ENCODE assay signal across 13 mouse cellular contexts in the genomic region with DNA sequence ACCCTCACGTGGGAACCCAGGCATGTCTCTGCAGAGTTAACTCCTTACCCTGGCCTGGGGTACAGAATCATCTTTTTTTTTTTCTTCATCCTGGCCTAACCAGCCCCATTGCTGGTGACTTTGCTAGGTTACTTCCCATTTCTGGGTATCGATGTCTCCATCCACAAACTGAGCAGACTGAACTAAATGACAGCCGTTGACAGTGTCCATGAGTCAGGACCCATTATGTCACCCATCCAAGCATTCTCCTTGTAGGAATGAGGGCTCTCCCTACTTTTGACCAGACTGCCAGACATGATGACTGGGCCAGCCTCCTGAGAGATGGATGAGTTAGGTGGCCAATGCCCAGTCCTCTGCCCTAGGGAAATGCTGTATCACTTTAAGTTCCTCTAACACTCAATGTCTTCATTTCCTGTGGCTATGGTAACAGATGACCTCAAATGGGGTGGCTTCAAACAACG. TPM values are rescaled to one million over a fixed set of nuclear protein-coding genes. Genes with fewer than 3 reads are reported as not detected.
A peak's percentile ranks its signal among the peaks of the same experiment; 100 is the strongest.
DNase-seq lines count a peak whose midpoint lies in the region; ATAC-seq and TF ChIP-seq lines count a peak whose summit lies in the region.
"Had no signal": no experiment of that assay in that cellular context is flagged by ENCODE, and none has a peak within 500 bp of the region (broad histone marks: within the 10 kb centered on the region; RNA-seq: fewer than 3 reads in every experiment).

No protein-coding gene starts in this region.

- 17% methylated on average over 4 of the region's 4 CpGs for WGBS in liver, embryonic 15.5 days (ENCODE audit: insufficient replicate concordance)
- WGBS in liver, embryonic 12.5 days (ENCODE audit: insufficient replicate concordance) = 20% methylated on average over 4 of the region's 4 CpGs
- WGBS in liver, postnatal 0 days (ENCODE audit: insufficient replicate concordance) = 31% methylated on average over 4 of the region's 4 CpGs

- no peak for ATAC-seq in liver, embryonic 15.5 days (ENCODE audit: insufficient read depth)
- ATAC-seq in liver, embryonic 12.5 days = no peak
- ATAC-seq in liver, postnatal 0 days = no peak

- peaks cover 19% of the 10 kb centered on the region; the same call in 1 of the 2 replicates for H3K27me3 ChIP-seq in liver, embryonic 15.5 days
- H3K27me3 ChIP-seq in liver, embryonic 12.5 days (replicated peaks) = peaks cover 20% of the 10 kb centered on the region
- H3K27me3 ChIP-seq in liver, postnatal 0 days (ENCODE audit: insufficient read depth, low read length) = no peaks in the 10 kb centered on the region
- no peaks in the 10 kb centered on the region for H3K27me3 ChIP-seq in splenic B cell, adult 2 months (ENCODE audit: control insufficient read depth, insufficient read depth, low read length, poor library complexity, severe bottlenecking)

- peaks cover 27% of the 10 kb centered on the region for H3K4me1 ChIP-seq in liver, embryonic 15.5 days (replicated peaks)
- peaks cover 26% of the 10 kb centered on the region for H3K4me1 ChIP-seq in liver, embryonic 12.5 days
- peaks cover 20% of the 10 kb centered on the region for H3K4me1 ChIP-seq in liver, postnatal 0 days (ENCODE audit: insufficient read depth)

- H3K4me2 ChIP-seq in liver, embryonic 15.5 days = peak overlapping the region; percentile 6; the same call in 1 of the 2 replicates
- H3K4me2 ChIP-seq in liver, embryonic 12.5 days = no peak overlapping the region
- peak overlapping the region; percentile 18; the same call in 1 of the 2 replicates for H3K4me2 ChIP-seq in liver, postnatal 0 days (ENCODE audit: low read depth, low read length)
- H3K4me2 ChIP-seq: liver, embryonic 13.5 days had no signal

- peak; percentile 35; the same call in 1 of the 2 replicates for TF ChIP-seq EP300 in liver, postnatal 0 days (IDR thresholded peaks at IDR 0.05; ENCODE audit: low read depth)

- no peak for DNase-seq in gastrocnemius, adult 2 months
- no peak for DNase-seq in gastrocnemius, postnatal 10 days
- DNase-seq in liver, postnatal 0 days = peak; percentile 21
- DNase-seq in splenic B cell, adult 2 months (ENCODE audit: low read depth, low spot score) = peak; percentile 33
- DNase-seq in left cerebral cortex, adult 11 months (ENCODE audit: low spot score) = no peak
- no peak for DNase-seq in testis, postnatal 10 days (ENCODE audit: low spot score)
- DNase-seq: gastrocnemius, postnatal 36 days; liver, embryonic 13.5 days had no signal

- H3K9ac ChIP-seq in liver, embryonic 15.5 days = no peak overlapping the region
- H3K9ac ChIP-seq in liver, embryonic 12.5 days = no peak overlapping the region
- no peak overlapping the region for H3K9ac ChIP-seq in liver, postnatal 0 days (replicated peaks)
- H3K9ac ChIP-seq: liver, embryonic 13.5 days had no signal

- H3K9me3 ChIP-seq in liver, embryonic 15.5 days (replicated peaks) = no peaks in the 10 kb centered on the region
- H3K9me3 ChIP-seq in liver, embryonic 12.5 days (replicated peaks) = no peaks in the 10 kb centered on the region
- no peaks in the 10 kb centered on the region for H3K9me3 ChIP-seq in liver, postnatal 0 days (ENCODE audit: low read length)
- H3K9me3 ChIP-seq: liver, embryonic 13.5 days had no signal

- H3K27ac ChIP-seq in gastrocnemius, adult 2 months = peak overlapping the region; percentile 84
- no peak overlapping the region for H3K27ac ChIP-seq in liver, embryonic 15.5 days (replicated peaks)
- H3K27ac ChIP-seq in liver, embryonic 12.5 days = no peak overlapping the region
- H3K27ac ChIP-seq in liver, postnatal 0 days (ENCODE audit: low read depth) = peak overlapping the region; percentile 62
- H3K27ac ChIP-seq: liver, embryonic 13.5 days had no signal

- no peak for TF ChIP-seq CTCF in gastrocnemius, adult 2 months (IDR thresholded peaks at IDR 0.05)
- TF ChIP-seq CTCF in liver, postnatal 0 days (IDR thresholded peaks at IDR 0.05; ENCODE audit: low read depth) = no peak

- intact Hi-C loops in gastrocnemius, adult 2 months (cut with DNase I) = no loop called here

- no peaks in the 10 kb centered on the region for H3K36me3 ChIP-seq in liver, embryonic 15.5 days (replicated peaks)
- no peaks in the 10 kb centered on the region for H3K36me3 ChIP-seq in liver, embryonic 12.5 days
- H3K36me3 ChIP-seq in liver, postnatal 0 days (replicated peaks; ENCODE audit: insufficient read depth, low read length) = no peaks in the 10 kb centered on the region
- no peaks in the 10 kb centered on the region for H3K36me3 ChIP-seq in splenic B cell, adult 2 months (ENCODE audit: control insufficient read depth, insufficient read depth, low read length, poor library complexity, severe bottlenecking)
- H3K36me3 ChIP-seq: liver, embryonic 13.5 days had no signal

- H3K4me3 ChIP-seq in gastrocnemius, adult 2 months = no peak overlapping the region; the same call in 1 of the 2 replicates
- no peak overlapping the region for H3K4me3 ChIP-seq in liver, embryonic 15.5 days (replicated peaks)
- no peak overlapping the region for H3K4me3 ChIP-seq in liver, embryonic 12.5 days
- H3K4me3 ChIP-seq in liver, postnatal 0 days (ENCODE audit: low read depth, low read length) = no peak overlapping the region
- H3K4me3 ChIP-seq: liver, embryonic 13.5 days; myocyte had no signal

RNA-seq across cellular contexts. Expression of a gene that starts 8.0 kb away (rescaled TPM):
- total RNA-seq in gastrocnemius, adult 2 months (2021) = 10 to 100 TPM; 82.3 to 82.4 TPM
- 10 to 100 TPM; 58.3 to 68.8 TPM for total RNA-seq in gastrocnemius, postnatal 10 days (2021)
- polyA plus RNA-seq in liver, embryonic 15.5 days (2015; fragmentation: Nextera tagmentation; extraction: Ambion mirVana) = 37.6 and 41.7 TPM in 2 replicates
- polyA plus RNA-seq in liver, embryonic 12.5 days (2016; fragmentation: Nextera tagmentation; extraction: Ambion mirVana) = 40.4 and 42.0 TPM in 2 replicates
- 32.8 and 33.8 TPM in 2 replicates for polyA plus RNA-seq in liver, postnatal 0 days (2015; fragmentation: Nextera tagmentation; extraction: Ambion mirVana)

RNA-seq across cellular contexts. Expression of a gene that starts 24.7 kb away (rescaled TPM):
- total RNA-seq in gastrocnemius, adult 2 months (2021) = not detected
- total RNA-seq in gastrocnemius, postnatal 10 days (2021) = not detected
- polyA plus RNA-seq in liver, embryonic 15.5 days (2015; fragmentation: Nextera tagmentation; extraction: Ambion mirVana) = 0.13 TPM in 2 replicates
- 0.07 and 0.10 TPM in 2 replicates for polyA plus RNA-seq in liver, embryonic 12.5 days (2016; fragmentation: Nextera tagmentation; extraction: Ambion mirVana)
- 0.02 and 0.07 TPM in 2 replicates for polyA plus RNA-seq in liver, postnatal 0 days (2015; fragmentation: Nextera tagmentation; extraction: Ambion mirVana)
- total RNA-seq: gastrocnemius, postnatal 36 days; layer of hippocampus, postnatal 25 days had no signal
- polyA plus RNA-seq: forebrain, embryonic 11.5 days; myocyte had no signal

RNA-seq across cellular contexts. Expression of a gene that starts 37.7 kb away (rescaled TPM):
- total RNA-seq in gastrocnemius, adult 2 months (2021) = 100 to 1,000 TPM; 606 to 729 TPM
- 1,000 to 10,000 TPM in 1 of 2 experiments, 100 to 1,000 TPM in 1; 992 to 1,013 TPM for total RNA-seq in gastrocnemius, postnatal 10 days (2021)
- 434 and 517 TPM in 2 replicates for polyA plus RNA-seq in liver, embryonic 15.5 days (2015; fragmentation: Nextera tagmentation; extraction: Ambion mirVana)
- 938 and 976 TPM in 2 replicates for polyA plus RNA-seq in liver, embryonic 12.5 days (2016; fragmentation: Nextera tagmentation; extraction: Ambion mirVana)
- polyA plus RNA-seq in liver, postnatal 0 days (2015; fragmentation: Nextera tagmentation; extraction: Ambion mirVana) = 531 and 540 TPM in 2 replicates

Comparison
In these comparisons a context has a peak if more than half of its experiments do, and no peak if none do; other contexts are left out.
1. H3K27ac ChIP-seq: peak in gastrocnemius, adult 2 months (single experiment) and liver, postnatal 0 days (single experiment); none in liver, embryonic 15.5 days (single experiment) and liver, embryonic 12.5 days (single experiment).
2. DNase-seq: peak in liver, postnatal 0 days (single experiment) and splenic B cell, adult 2 months (single experiment); none in gastrocnemius, adult 2 months (single experiment), gastrocnemius, postnatal 10 days (single experiment), left cerebral cortex, adult 11 months (single experiment) and testis, postnatal 10 days (single experiment).